Mouse (Mus musculus) C2C12 (cell line): ENCODE results near the gene Ipo11.

Experiments used
- CTCF ChIP-seq: IDR thresholded peaks from one replicate; pipeline ENCODE4 v1.5.1; 2011; ENCODE audit not compliant: control insufficient read depth, insufficient read depth, insufficient read length
- MAX ChIP-seq: IDR thresholded peaks from one replicate; pipeline ENCODE4 v1.6.1; 2011; ENCODE audit warnings: mild to moderate bottlenecking, control low read depth
- MYOD1 ChIP-seq: IDR thresholded peaks from one replicate; pipeline ENCODE4 v1.6.1; 2011; ENCODE audit warnings: low read depth; ENCODE audit not compliant: control insufficient read depth, insufficient read length
- USF1 ChIP-seq: IDR thresholded peaks from one replicate; pipeline ENCODE4 v1.6.1; 2011; ENCODE audit warnings: low read depth, mild to moderate bottlenecking, control low read depth, moderate library complexity

- TF ChIP-seq CTCF = no peak
- no peak for TF ChIP-seq USF1
- no peak for TF ChIP-seq MAX
- TF ChIP-seq MYOD1 = no peak
Measured at GRCm38 (mm10) chr13:106746823-106747222, 189.9 kb downstream of the Ipo11 start.
